Mouse (Mus musculus) hindlimb bud, embryonic 11.5 days (tissue): ENCODE results near the gene Kcp.

Experiments
- DNase-seq: peaks from one replicate; pipeline ENCODE4 v3.0.0-alpha.2; 2012; ENCODE audit warnings: low read depth, low spot score; ENCODE audit errors: extremely low spot score

Gene Kcp

DNA sequence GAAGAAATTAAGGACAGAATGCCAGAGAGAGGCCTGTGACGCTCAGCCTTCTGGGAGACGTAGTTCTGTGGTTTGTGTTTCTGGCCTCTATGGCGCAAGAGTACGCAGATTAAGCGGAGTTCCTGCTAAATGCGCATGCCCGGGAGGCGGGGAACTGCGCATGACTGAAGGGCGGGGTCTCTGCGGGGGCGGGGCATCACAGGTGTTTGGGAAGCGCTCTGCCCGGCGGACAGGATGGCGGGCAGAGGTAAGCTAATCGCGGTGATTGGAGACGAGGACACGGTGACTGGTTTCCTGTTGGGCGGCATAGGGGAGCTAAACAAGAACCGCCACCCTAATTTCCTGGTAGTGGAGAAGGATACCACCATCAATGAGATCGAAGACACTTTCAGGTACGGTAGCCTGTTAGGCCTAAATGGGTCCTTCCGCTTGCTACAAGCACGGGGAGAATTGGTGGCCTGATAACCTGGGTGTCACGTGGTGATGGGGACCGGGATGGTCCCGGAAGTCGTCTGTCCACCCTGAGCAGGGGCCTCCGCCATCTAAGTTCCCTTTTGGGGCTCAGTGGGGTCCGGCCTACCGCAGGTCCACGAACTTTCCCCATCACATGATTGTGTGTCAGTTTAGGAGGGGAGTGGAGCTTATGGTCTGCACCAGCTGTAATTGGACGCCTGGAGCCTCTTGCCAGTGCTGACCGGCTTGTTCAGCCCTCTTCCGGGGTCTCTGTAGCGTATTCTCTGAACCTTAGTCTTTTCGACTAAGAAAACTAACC is 40.0 kb downstream of the Kcp start, which contains the start of gene Atp6v1f:
TSS of gene Atp6v1f (plus strand) at position 136 of the 772 bp plus-strand sequence.
- peak; percentile 86 for DNase-seq

DNA sequence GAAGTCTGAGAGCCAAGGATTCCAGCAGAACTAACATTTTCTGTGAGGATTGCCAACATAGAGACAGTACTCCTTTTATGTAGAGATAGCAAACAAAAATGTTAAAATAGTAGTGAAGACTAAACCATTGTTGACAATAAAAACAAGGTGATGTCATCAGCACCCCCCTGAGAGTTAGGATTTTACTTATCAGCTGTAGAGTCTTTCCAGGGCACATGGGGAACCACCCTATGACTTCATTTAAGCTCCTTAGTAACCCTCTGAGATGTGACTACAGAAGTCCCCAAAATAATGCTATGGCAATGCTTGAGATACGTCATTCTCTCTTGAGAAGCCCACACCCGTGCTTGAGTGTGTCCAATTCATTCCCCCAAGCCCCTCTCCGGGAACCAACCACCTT is 44.4 kb downstream of the Kcp start:
- DNase-seq = no peak

DNA sequence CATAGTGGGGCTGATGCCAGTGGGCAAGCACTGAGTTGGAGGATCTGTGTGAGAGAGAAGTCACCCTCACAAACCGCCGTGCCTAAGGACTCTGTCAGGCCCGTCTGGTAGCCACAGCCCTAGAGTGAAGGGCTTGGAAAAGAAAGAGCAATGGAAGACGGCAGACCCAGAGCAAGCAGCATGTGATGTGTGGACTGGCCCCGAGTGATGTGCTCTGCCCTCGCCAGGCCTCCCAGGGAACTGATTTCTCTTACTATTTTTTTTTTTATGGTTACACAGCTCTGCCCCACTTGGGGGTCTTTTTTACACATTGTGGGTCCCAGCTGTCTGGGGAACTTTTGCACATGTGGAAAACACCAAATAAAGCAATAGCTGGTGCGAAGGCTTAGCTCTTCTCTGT is 46.2 kb downstream of the Kcp start:
- DNase-seq = no peak

DNA sequence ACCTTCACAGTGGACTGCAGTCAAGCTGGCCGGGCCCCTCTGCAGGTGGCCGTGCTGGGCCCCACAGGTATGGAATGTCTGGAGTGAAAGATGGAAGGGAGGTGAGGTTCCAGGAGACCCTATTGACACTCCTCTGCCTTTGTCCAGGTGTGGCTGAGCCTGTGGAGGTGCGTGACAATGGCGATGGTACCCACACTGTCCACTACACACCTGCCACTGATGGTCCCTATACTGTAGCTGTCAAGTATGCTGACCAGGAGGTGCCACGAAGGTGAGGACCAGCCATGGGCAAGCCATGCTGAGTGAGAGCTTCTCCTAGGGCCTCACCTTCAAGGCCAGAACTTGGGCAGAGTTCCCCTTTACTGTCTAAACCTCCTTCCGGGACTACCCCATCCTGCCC is 57.1 kb downstream of the Kcp start:
- no peak for DNase-seq

DNA sequence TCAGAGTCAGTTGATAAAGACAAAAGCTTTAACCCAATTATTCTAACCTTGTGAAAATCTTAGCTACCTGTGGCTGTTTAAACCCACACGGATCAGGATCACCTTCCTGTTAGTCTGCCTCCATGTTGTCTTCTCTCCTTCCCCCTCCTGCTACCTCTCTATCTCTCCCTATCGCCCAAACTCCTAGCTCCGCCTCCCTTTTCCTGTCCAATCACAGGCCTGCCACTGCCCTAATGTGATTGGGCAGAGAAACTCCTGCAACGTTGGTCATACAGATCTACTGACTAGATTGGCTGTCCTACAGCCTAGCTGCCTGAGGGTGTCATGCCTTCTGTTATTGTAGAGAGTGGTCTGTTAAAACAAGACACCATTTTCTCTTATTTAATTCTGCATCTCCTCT is 57.9 kb downstream of the Kcp start:
- no peak for DNase-seq

DNA sequence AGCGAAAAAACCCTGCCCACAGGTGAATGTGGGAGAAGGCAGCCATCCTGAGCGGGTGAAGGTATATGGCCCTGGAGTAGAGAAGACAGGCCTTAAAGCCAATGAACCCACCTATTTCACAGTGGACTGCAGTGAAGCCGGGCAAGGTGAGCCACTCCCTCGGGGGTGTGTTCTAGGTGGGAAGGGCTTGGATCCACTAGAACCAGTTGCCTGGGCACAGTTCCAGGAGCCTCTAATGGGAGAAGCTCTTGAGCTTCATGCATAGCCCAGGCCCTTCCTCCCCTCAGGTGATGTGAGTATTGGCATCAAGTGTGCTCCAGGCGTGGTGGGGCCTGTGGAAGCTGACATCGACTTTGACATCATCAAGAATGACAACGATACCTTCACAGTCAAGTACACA is 62.4 kb downstream of the Kcp start:
- no peak for DNase-seq

DNA sequence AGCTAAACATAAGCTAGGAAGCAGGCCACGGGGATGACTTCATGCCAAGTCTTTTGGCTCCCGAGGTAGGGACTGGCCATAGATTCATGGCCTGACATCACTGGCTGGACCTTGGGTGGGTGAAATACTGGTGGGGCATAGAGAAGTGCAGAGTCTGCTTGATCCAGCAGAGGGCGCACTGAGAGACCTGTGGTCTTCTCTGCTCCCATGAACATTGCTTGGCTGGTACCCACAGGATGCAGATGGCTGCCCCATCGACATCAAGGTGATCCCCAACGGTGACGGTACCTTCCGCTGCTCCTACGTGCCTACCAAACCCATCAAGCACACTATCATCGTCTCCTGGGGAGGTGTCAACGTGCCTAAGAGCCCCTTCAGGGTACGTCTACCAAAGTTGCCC is 63.0 kb downstream of the Kcp start:
- DNase-seq = no peak

DNA sequence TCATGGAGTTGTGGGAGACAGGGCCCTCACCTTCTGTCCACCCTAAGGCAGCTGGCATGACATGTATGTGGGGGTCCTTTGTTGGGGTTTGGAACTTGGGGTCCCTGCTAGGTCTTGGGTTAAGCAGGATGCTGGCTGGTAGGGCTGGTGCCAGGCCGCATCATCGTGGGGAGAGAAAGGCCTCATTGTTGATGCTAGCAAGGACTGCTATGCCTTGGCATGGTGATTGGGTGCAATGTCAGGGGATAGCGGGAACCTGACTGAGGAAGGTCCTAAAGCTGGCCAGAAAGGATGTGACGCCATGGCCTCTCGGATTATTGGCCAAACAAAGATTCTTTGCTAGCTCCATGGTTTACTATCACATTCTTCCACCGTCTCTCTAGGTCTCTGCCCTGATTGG is 68.0 kb downstream of the Kcp start:
- no peak for DNase-seq

DNA sequence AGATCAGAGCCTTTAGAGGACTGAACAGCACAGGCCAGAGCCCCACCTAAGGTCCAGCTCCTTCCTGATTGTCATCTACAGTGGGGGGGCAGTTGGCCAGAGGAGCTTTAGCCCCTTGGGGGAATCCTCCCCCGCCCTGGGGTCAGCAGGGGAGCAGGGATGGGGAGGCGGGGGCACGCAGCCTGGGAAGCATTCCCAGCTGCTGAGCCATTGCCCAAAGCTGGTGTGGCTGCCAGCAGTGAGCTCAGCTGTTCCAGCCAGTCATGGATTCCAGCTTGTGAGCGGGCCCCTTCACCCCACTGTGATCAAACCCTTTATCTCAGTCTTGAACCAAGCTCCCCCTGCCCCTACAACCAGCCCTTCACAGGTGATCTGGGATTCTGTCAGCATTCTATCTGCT is 68.5 kb downstream of the Kcp start:
- no peak for DNase-seq

DNA sequence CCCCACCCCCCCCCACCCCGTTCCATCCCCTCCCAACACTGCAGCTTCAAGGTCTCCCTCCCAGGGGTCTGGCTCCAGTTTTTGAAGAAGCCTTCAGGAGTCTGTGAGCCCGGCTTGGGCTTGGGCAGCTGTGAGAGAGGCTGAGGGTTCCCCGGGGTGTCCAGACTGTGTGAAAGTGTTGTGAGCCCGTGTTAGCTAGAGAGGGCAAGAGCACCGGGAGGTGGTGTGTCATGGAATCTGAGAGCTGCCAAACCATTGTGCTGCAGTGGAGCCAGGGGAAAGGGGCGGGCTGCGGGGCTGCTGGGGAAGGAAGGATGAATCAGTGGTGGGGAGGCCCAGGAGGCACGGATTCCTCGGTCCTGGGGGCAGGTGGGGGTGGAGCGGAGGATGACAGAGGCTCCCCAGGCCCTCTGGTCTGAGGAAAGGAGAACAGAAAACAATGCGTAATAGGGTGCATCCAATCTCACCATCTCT is 71.3 kb downstream of the Kcp start:
- DNase-seq = no peak

DNA sequence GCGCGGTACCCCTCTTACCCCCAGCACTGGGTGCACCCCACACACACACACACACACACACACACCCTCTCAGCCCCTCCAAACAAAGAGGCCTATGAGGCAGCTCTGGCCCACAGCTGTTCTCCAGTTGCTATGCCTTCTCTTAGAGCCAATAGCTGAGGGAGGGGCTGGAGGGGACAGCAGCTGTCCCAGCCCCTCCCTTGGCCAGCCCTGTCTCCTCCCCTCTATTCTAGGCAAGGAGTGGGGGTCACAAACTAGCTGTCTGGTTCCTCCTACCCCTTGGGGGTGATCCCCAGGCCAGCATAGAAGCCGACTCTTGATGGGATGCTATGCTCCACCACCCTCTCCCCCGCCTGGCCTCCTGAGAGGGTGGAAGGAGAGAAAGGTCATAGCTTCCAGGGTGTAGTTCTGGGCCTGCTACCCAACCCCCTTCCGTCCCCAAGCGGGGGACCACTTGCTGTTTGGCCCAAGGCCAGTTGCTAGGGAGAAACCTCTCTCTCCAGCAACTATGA is 71.8 kb downstream of the Kcp start:
- no peak for DNase-seq

DNA sequence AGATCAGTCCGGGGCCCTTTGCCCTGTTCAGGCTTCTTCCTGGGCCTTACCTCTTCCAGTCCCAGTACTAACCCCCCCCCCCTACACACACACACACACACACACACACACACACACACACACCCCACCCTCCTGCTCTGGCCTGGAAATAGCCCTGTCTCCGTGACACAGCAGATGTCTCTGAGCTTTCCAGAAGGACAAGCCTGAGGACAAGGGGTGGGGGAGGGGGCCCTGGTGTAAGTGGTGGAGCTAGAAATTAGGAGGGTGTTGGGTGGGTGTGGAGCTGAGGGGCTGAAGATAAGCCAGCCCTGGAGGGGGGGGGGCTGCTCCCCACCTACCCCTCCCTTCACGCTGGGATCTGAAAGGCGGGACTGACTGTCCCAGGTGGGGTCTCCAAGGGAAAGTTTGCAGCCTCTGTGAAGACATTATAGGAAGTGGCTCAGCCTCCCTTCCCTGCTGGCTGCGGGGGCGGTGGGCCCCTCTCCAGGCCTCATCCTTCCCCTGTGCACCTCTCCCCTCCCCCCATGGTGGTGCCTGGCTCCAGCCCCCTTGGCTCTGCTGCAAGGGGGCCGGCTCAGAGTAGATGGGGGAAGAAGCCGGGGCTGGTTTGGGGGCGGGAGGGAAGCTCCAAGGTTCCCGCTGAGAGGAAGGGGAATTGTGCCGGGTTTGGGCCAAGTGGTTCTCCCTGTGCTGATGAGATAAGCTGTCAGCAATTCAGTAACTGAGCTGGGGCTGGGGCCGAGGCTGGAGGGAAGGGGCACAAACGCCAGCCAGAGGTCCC is 72.7 kb downstream of the Kcp start:
- no peak for DNase-seq

DNA sequence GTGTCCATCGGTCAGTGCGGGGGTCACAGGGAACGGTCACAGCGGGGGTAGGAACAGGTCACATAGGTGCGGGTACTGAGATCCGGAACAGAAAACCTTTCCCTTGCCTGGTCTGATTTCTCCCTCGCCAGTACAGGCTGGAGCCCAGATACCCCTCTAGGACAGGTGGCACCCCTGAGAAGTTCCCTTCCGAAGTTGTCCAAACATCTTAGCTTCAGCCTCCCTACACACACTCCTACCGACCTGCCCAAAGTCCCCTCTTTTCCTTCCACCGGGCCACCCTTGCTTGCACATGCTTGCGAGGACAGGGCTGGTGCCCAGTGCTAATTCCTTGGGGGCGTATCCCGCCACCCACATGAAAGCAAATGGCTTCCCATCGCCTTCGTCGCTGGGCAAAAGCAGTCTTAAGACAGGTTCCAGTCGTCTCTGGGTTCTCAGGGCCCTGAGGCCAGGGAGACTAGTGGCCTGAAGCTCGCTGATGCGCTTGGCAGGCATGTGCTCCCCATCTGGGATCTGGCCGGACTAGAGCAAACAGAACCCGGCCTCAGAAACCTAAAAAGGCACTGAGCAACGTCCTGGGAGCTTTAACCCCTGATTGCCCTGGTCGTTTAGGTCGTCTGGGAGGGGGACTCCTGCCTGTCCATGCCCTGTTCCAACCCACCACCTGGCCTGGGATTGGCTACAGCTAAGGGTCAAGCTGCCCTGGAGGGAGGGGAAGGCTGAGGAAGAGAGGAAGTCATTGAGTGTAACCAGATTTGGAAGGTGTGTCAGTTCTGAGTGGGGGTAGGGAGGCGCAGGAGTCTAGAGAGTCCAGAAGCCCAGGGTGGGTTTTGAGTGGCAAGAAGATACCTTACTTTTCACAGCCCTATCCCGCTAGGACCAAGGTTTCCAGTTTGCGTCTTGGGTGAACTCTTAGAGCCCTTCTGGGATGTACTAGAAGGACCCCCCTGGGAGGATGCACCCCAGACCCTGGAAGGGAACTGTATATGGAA is 73.7 kb downstream of the Kcp start:
- DNase-seq = no peak

DNA sequence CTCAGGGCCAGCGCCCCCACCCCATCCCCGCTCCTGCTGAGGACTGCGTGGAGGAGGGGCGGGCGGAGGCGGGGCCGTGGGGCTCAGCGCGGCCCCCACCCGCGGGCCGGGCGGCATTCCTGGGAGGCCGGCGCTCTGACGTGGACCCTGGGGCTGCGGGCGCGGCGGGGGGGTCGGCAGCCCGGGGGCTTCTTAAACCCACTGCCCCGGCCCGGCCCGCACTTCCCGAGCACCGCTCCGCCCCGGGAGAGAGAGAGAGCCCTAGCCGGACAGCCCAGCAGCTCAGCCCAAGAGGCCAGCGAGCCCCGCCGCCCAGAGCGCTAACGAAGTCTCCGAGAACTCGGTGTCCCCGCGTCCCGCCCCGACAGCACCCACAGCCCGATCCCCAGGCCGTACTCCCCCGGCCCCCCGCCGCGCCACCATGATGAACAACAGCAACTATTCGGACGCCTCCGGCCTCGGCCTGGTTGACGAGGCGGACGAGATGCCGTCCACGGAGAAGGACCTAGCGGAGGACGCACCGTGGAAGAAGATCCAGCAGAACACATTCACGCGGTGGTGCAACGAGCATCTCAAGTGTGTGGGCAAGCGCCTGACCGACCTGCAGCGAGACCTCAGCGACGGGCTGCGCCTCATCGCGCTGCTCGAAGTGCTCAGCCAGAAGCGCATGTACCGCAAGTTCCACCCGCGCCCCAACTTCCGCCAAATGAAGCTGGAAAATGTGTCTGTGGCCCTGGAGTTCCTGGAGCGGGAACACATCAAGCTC is 74.5 kb downstream of the Kcp start, which contains the start of gene Flnc:
TSS of gene Flnc (plus strand) at position 219 of the 766 bp plus-strand sequence.
- DNase-seq = no peak

DNA sequence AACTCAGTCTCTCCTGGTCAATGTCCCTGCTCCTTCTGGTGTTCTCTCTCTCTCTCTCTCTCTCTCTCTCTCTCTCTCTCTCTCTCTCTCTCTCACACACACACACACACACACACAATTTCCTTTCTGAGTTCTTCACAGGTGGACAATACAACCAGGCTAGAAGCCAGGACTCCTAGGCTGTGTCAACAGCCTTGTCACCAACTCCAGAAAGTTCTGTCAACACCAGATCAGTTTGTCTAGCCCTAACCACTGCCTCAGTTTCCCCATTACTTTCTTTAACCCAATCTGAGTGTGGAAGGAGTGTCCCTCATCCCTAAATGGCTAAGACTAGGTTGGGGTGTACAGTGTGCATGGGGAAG is 75.1 kb downstream of the Kcp start:
- no peak for DNase-seq

DNA sequence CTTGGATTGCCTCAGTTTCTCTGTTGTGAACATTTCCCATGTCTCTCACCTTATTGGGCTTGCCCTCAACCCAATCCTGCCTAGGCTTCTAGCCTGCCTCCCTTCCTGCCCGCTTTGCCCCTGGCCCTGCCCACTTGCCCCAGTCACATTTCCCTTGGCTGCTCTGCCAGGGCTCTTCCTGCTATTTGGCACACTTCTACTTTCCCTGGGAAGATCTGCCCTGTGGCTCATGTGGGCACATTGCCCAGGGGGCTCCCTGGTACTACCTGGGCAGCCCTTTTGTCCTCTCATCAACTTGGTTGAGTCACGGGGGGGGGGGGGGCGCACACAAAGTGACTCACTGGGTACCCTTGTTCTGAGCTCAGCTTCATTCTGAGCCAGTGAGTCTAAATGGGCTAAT is 75.6 kb downstream of the Kcp start:
- DNase-seq = no peak

DNA sequence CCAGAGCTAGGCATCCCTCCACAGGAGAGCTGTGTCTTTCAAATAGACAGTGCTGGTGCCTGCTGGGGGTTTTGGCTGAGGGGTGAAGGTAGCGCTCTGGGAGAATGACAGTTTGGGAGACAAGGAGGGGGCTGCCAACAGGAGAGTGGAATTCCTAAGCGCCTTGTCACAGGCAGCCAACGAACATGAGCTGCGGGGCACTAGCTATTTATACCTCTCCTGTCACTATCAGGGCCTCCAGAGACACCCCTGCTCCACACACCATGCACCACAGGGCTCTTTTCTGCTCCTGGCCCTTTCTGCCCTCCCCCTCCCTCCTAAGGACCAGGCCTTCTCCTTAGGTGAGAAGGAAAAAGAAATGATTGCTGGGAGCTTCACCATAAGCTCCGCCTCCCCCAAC is 76.3 kb downstream of the Kcp start:
- DNase-seq = no peak

DNA sequence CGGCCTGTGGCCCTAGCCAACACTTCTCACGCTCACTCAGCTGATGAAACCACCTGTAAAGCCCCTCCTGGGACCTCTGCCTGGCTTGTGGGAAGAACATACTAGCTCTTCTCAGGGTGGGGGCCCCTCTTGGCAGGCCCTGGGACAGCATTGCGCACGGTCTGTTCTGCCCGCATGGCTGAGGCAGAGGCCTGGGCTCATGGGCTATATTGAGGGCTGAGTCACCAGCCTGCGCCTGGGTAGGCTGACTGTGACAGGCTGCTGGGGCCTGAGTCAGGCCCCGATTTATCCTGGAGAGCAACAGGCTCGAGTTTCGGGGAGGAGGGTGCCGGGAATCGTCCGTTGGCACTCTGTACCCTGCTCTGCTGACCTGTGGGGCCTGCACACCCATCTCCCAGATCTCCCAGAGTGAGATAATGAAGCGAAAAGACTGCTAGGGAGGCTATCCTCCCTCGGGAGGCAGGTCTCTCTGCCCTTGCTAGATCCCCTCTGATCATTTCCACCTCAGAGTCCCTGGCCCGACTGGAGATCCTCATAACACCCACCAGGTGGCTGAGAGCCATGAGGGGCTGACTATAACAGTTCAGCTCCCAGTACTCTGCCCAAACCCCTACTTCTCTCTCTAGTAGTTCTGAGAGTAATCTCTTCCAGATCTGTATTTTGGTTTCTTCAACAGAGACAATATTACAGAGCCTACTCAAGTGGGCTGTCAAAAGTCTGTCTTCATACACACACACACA is 76.9 kb downstream of the Kcp start:
- no peak for DNase-seq

DNA sequence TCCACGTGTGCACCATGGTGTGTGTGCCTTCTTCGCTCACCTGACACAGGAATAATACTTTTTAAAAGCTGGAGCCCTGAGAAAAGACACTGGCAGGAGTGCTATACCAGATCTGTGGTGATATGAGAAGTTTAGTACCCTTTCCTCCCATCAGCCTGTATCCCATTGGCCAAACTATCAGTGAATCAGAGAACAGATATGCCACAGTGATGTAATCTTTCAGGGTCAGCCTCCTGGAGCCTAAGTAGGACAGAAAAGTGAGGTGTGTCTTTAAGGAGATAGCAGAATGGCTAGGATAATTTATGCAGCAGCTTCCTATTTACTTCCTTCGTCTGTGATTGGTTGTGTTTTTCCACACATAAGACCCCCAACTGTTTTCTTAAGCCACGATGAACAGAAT is 79.6 kb downstream of the Kcp start:
- DNase-seq = no peak

DNA sequence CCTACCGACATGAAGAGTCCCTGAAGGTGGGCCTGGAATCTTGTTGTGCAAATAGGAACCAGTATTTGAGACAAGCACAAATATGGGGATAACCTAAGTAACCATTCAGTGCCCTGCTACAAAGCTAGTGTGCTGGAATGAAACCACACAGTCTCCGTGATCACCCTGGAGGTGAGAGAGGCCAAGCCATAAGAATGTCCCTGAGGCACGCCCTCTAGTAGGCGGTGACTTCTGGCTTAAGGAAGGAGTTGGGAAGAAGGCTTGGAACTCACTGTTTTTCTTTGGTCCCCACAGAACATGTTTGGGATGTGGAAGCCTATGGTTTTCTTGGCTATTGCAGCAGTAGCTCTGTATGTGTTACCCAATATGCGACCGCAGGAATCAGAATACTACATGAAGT is 81.4 kb downstream of the Kcp start:
- no peak for DNase-seq
